Mouse (Mus musculus): ENCODE measurements at regions not wholly inside any gene's neighbourhood (a gene's known extent, or its start where the extent isn't known, plus 50 kb on each side); places are given as distances from the start of the nearest gene placed in this dataset.

GRCm38 (mm10) chr10:117896911-117897643, 51.2 kb upstream of the Rap1b start:
- DNase-seq = no peak

GRCm38 (mm10) chr10:117897766-117898165, 51.9 kb upstream of the Rap1b start:
- DNase-seq = no peak

GRCm38 (mm10) chr10:117898391-117898790, 52.6 kb upstream of the Rap1b start:
- DNase-seq = no peak

- no peak for DNase-seq
Observed at GRCm38 (mm10) chr10:117899410-117899935, 53.6 kb upstream of the Rap1b start.

- DNase-seq = peak; percentile 8 to 22
Observed at GRCm38 (mm10) chr10:117905666-117906266, 59.9 kb upstream of the Rap1b start.

GRCm38 (mm10) chr10:117906267-117906811, 60.5 kb upstream of the Rap1b start:
- peak; percentile 16 to 27 for DNase-seq

- DNase-seq = peak in 1 of 2 experiments; percentile 6
Observed at GRCm38 (mm10) chr10:117908079-117908675, 62.3 kb upstream of the Rap1b start.

GRCm38 (mm10) chr10:117909155-117909554, 63.3 kb upstream of the Rap1b start:
- no peak for DNase-seq

GRCm38 (mm10) chr10:117909811-117910239, 64.0 kb upstream of the Rap1b start:
- no peak for DNase-seq

- no peak for DNase-seq
Observed at GRCm38 (mm10) chr10:117910426-117910825, 64.6 kb upstream of the Rap1b start.

GRCm38 (mm10) chr10:117915011-117915735, 69.3 kb upstream of the Rap1b start:
- DNase-seq = no peak

- no peak for DNase-seq
Observed at GRCm38 (mm10) chr10:117916280-117916679, 70.4 kb upstream of the Rap1b start.

- no peak for DNase-seq
Observed at GRCm38 (mm10) chr10:117917870-117918269, 72.0 kb upstream of the Rap1b start.

GRCm38 (mm10) chr10:117918616-117919015, 72.8 kb upstream of the Rap1b start:
- no peak for DNase-seq

GRCm38 (mm10) chr10:117919186-117919941, 73.5 kb upstream of the Rap1b start:
- DNase-seq = no peak

- no peak for DNase-seq
Observed at GRCm38 (mm10) chr10:117925186-117925585, 79.4 kb upstream of the Rap1b start.

- DNase-seq = no peak
Observed at GRCm38 (mm10) chr10:117925611-117926555, 80.0 kb upstream of the Rap1b start.

- no peak for DNase-seq
Observed at GRCm38 (mm10) chr10:117928998-117929397, 83.2 kb upstream of the Rap1b start.

GRCm38 (mm10) chr10:117934797-117935196, 89.0 kb upstream of the Rap1b start:
- DNase-seq = no peak

GRCm38 (mm10) chr10:117938717-117939116, 92.9 kb upstream of the Rap1b start:
- DNase-seq = no peak
